Mouse (Mus musculus): ENCODE results near the gene Bmp7. TPM values are rescaled to one million over a fixed set of nuclear protein-coding genes. Genes with fewer than 3 reads are reported as not detected.

Gene Bmp7
- total RNA-seq, 2 experiments from 2014 or later = 1.7 to 2.6 TPM

DNA sequence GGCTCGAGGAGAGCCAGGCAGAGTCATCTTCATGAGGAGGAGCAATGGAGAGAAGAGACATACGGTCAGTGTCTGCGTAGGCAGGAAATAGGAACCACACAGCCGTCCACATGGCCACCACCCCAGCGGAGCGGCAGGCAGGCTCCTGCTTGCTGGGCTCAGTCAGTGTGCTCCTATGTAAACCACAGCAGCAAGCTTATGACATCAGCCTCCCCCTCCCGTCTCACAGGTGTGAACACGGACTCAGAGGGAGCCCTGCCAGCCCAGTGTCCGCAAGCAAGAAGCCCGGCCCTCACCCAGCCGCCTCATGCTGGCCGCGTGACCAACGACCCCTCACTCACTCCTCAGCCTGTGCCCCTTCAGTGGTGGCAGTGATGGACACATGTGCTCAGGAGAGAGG is 78.5 kb downstream of the Bmp7 start:
- intact Hi-C loops (cut with DNase I) = no loop called here
- DNase-seq = no peak

GRCm38 (mm10) chr2:172860593-172860992 is 79.5 kb downstream of the Bmp7 start:
- DNase-seq = no peak
- intact Hi-C loops (cut with DNase I) = no loop called here

- intact Hi-C loops (cut with DNase I) = no loop called here
- DNase-seq = no peak
Measured at GRCm38 (mm10) chr2:172860104-172860503, 80.0 kb downstream of the Bmp7 start.

DNA sequence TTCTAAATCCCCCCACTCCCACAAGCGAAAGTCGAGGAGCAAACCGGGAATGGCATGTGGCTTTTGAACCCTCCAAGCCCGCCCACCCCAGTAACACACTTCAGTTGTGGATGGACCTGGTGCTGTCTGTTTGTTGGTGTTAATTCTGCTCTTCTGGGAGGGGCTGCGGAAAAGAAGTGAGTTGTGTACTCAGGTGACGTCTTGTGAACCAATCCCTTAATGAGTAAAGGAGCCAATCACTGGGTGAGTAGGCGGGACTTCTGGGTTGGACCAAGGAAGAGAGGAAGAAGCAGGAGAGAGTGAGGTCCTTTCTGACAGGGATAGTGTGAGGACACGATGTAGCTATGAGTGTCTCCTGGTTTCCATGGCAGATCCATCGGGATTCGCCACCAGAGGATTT is 83.1 kb downstream of the Bmp7 start:
- intact Hi-C loops (cut with DNase I) = no loop called here
- no peak for DNase-seq

GRCm38 (mm10) chr2:172856549-172856948 is 83.6 kb downstream of the Bmp7 start:
- intact Hi-C loops (cut with DNase I) = no loop called here
- no peak for DNase-seq

GRCm38 (mm10) chr2:172854136-172854535 is 86.0 kb downstream of the Bmp7 start:
- intact Hi-C loops (cut with DNase I) = no loop called here
- DNase-seq = peak; percentile 52 to 65

GRCm38 (mm10) chr2:172851773-172852172 is 88.3 kb downstream of the Bmp7 start:
- no peak for DNase-seq
- intact Hi-C loops (cut with DNase I) = no loop called here

GRCm38 (mm10) chr2:172848193-172848592 is 91.9 kb downstream of the Bmp7 start:
- no peak for DNase-seq
- intact Hi-C loops (cut with DNase I) = no loop called here

- DNase-seq = no peak
- intact Hi-C loops (cut with DNase I) = no loop called here
Measured at GRCm38 (mm10) chr2:172846311-172846575, 93.9 kb downstream of the Bmp7 start.

GRCm38 (mm10) chr2:172845536-172846310 is 94.4 kb downstream of the Bmp7 start:
- intact Hi-C loops (cut with DNase I) = no loop called here
- DNase-seq = no peak

DNA sequence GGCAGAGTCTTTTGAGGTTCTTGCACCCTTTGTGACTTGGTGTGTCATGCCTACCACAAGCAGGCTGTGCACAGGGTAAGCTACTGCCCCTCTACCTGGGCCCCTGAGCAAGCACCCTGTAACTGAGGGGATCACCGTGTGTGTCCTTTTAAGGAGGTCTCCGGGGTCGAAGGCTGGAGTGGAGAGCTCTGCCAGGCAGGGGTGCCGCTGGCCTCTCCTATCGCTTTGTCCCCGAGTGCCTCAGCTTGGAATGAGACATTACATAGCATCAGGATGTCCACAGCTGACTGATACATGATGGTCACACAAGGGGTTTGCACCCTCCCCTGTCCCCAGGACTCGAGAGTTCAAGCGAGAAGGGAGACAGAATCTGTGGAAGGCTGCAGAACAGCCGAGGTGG is 96.2 kb downstream of the Bmp7 start:
- no peak for DNase-seq

DNA sequence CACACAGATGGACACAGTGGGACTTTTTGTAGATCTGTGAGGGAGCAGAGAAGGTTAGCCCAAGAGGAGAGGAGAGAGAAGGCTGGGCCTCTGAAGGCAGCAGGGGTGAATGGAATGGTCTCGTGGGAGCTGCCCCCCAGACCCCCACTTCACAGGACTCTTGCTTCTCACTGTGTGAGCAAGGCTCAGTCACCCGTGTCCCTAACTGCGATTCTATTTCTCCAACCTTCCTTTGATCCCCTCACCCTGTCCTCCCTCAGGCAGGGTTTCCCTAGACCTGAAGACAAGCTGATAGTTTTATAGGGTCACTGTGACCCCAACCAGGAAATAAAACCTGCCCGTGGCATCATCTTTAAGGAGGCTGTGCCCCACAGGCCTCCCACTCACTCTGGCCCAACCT is 97.8 kb downstream of the Bmp7 start:
- intact Hi-C loops (cut with DNase I) = no loop called here
- no peak for DNase-seq

More for the DNA sequence above, 96.2 kb downstream of the Bmp7 start:
- intact Hi-C loops (cut with DNase I) = no loop called here

GRCm38 (mm10) chr2:172840905-172841750 is 99.0 kb downstream of the Bmp7 start:
- intact Hi-C loops (cut with DNase I) = no loop called here
- no peak for DNase-seq

- intact Hi-C loops (cut with DNase I) = no loop called here
- DNase-seq = no peak
Measured at GRCm38 (mm10) chr2:172839317-172839980, 100.7 kb downstream of the Bmp7 start.

DNA sequence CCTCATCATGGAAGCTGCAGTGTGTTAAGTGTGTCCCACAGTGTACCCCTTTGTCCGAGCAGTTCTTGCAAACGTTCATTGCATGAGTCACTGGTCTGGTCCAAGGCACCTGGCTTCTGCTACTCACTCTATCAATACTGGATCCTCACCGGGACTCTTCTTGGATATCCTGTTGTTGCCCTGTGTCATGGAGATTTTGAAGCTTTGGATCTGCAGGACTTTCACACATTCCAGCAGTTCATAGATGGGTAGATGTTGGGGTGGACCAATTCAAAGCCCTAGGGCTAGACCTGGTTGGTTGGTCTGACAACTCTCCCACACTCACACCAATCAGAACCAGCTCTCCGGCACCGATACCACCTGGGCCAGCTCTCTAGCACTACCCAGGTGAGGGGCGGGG is 103.6 kb downstream of the Bmp7 start:
- no peak for DNase-seq
- intact Hi-C loops (cut with DNase I) = no loop called here

- peak; percentile 36 to 64 for DNase-seq
- intact Hi-C loops (cut with DNase I) = loop anchor here (5.0 kb wide), 1 partner anchor 114 kb away; no protein-coding TSS in a partner anchor
Measured at GRCm38 (mm10) chr2:172833196-172833595, 106.9 kb downstream of the Bmp7 start.

DNA sequence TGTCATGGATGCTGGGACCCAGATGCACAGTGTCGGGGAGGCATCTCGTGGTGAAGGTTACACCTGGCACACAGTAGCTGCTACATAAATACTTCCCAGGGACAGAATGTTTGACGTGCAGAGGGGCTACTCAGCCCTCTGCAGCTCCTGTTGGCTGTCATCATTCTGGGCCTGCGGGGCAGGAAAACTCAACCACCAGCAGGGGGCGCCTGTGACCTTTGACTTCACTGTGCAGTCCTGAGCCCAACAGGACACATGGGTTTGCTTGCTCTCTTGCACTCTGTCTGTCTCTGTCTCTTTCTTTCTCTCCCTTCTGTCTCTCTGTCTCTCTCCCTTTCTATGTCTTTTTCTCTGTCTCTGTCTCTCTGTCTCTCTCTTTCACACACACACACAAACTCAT is 108.4 kb downstream of the Bmp7 start:
- peak; percentile 77 to 82 for DNase-seq
- intact Hi-C loops (cut with DNase I) = loop anchor here (1.0 to 5.0 kb wide), 3 partner anchors 116 to 257 kb away; no protein-coding TSS in a partner anchor

DNA sequence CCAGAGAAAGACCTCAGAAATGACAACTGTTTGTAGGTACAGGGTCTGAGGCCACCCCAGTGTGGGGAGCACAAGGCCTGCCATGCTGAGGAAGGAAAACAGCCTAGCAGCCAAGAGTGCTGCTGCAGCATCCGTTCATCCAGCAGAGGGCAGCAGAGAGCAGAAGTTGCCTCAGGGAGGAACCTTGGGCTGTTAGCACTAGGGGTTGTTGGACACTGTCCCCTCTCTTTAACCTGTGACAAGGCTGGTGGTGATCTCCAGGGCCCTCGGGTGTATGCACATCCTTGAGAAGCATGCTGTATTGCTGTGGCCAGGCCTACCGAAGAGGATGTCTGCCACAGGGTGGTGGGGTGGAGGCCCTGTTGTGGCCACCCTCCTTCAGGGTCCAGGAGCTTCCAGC is 109.0 kb downstream of the Bmp7 start:
- peak; percentile 87 to 94 for DNase-seq
- intact Hi-C loops (cut with DNase I) = loop anchor here (1.0 to 5.0 kb wide), 3 partner anchors 116 to 258 kb away; no protein-coding TSS in a partner anchor

DNA sequence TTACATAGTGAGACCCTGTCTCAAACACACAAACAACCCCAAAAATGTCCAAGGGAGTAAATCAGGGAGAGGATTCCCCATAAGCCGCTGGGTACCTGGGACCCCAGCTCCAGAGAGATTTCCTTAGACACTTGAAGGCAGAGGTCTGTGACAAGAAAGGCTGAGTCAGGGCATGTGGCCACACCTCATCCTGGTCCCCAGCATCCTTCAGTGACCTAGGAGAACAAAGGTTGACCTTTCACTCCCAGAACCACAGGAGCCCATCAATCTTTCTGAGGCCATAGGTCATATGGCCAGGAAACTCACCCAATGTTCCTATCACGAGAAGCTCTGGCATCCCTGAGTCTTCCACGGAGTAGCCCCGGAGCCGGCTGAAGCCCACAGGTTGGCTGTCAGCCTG is 111.9 kb downstream of the Bmp7 start:
- intact Hi-C loops (cut with DNase I) = loop anchor here (5.0 kb wide), 1 partner anchor 351 kb away; no protein-coding TSS in a partner anchor
- no peak for DNase-seq

- intact Hi-C loops (cut with DNase I) = loop anchor here (5.0 kb wide), 1 partner anchor 350 kb away; no protein-coding TSS in a partner anchor
- peak; percentile 11 to 40 for DNase-seq
Measured at GRCm38 (mm10) chr2:172827564-172827963, 112.6 kb downstream of the Bmp7 start.

- no peak for DNase-seq
- intact Hi-C loops (cut with DNase I) = loop anchor here (1.0 to 5.0 kb wide), 2 partner anchors 275 to 348 kb away; no protein-coding TSS in a partner anchor
Measured at GRCm38 (mm10) chr2:172825785-172826145, 114.4 kb downstream of the Bmp7 start.

All from heart, postnatal 14 days (tissue).